Mouse (Mus musculus) limb, embryonic 12.5 days (tissue): ENCODE data around the gene Ly86. TPM values are rescaled to one million over a fixed set of nuclear protein-coding genes. Genes with fewer than 3 reads are reported as not detected.

Experiments used
- ATAC-seq: fragments of 200-750 bp; cut with Nextera tagmentation; 2 replicates; pipeline ENCODE4 v1.8.0; 2017; ENCODE audit warnings: low read depth, moderate TSS enrichment; ENCODE audit not compliant: insufficient number of reproducible peaks, insufficient read depth, low FRiP score, low TSS enrichment
- H3K27ac ChIP-seq: fragments of 300-500 bp; sonication (generic); 2 replicates; pipeline ENCODE4 v1.5.1; 2016; ENCODE audit warnings: mild to moderate bottlenecking, moderate library complexity
- H3K27me3 ChIP-seq: fragments of 300-500 bp; sonication (generic); 2 replicates; pipeline ENCODE4 v1.6.1; 2016; ENCODE audit warnings: mild to moderate bottlenecking, moderate library complexity
- H3K36me3 ChIP-seq: fragments of 300-500 bp; sonication (generic); 2 replicates; pipeline ENCODE4 v1.6.1; 2016; ENCODE audit warnings: mild to moderate bottlenecking, moderate library complexity
- H3K4me1 ChIP-seq: fragments of 300-500 bp; sonication (generic); replicated peaks from 2 replicates; pipeline ENCODE4 v1.6.1; 2016
- H3K4me2 ChIP-seq: fragments of 300-500 bp; sonication (generic); 2 replicates; pipeline ENCODE4 v1.6.1; 2016; ENCODE audit warnings: mild to moderate bottlenecking, moderate library complexity
- H3K4me3 ChIP-seq: fragments of 300-500 bp; sonication (generic); replicated peaks from 2 replicates; pipeline ENCODE4 v1.5.1; 2016; ENCODE audit warnings: mild to moderate bottlenecking
- H3K9ac ChIP-seq: fragments of 300-500 bp; sonication (generic); replicated peaks from 2 replicates; pipeline ENCODE4 v1.6.1; 2016; ENCODE audit warnings: mild to moderate bottlenecking, moderate library complexity
- H3K9me3 ChIP-seq: fragments of 300-500 bp; sonication (generic); 2 replicates; pipeline ENCODE4 v1.6.1; 2016; ENCODE audit warnings: mild to moderate bottlenecking, moderate library complexity
- WGBS: fragments of 180-500 bp; shearing (Covaris S2); methylation state at CpG from one replicate; pipeline ENCODE4 v1.1.7; 2016; 5-methylcytosine and 5-hydroxymethylcytosine counted together
- polyA plus RNA-seq: library from polyadenylated mRNA; unstranded; fragments of >200 nt; fragmentation: Nextera tagmentation; extraction: Ambion mirVana; gene quantifications from 2 replicates; pipeline ENCODE4 v1.2.1, GENCODE M21; 2016

Ly86 gene
- polyA plus RNA-seq, 1 experiment from 2014 or later = 4.2 TPM

DNA sequence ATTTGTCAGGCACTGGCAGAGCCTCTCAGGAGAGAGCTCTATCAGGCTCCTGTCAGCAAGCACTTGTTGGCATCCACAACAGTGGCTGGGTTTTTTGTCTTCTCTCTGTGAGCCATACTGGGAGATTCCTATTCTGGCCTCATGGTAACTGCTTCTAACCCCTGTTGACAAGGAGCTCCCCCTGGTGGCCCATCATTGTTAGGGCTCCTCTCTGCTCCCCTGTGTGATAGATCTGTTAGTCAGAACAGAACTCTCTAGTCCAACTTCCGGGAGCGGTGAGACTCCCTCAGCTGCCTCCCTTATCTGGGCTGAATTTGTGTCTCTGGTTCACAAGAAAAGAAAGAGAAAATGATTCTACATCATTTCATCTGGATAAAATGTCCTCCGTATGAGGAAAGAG is 19.5 kb upstream of the Ly86 start:
- 95% methylated on average over 3 of the region's 3 CpGs for WGBS
- no peaks in the 10 kb centered on the region for H3K9me3 ChIP-seq
- no peak overlapping the region for H3K27ac ChIP-seq
- no peak for ATAC-seq
- H3K27me3 ChIP-seq = no peaks in the 10 kb centered on the region
- H3K9ac ChIP-seq = no peak overlapping the region
- no peaks in the 10 kb centered on the region for H3K36me3 ChIP-seq
- no peak overlapping the region for H3K4me2 ChIP-seq
- no peak overlapping the region for H3K4me3 ChIP-seq
- 0 out of 2 replicates have a peak, but pooled peaks cover 4% of the 10 kb centered on the region for H3K4me1 ChIP-seq

DNA sequence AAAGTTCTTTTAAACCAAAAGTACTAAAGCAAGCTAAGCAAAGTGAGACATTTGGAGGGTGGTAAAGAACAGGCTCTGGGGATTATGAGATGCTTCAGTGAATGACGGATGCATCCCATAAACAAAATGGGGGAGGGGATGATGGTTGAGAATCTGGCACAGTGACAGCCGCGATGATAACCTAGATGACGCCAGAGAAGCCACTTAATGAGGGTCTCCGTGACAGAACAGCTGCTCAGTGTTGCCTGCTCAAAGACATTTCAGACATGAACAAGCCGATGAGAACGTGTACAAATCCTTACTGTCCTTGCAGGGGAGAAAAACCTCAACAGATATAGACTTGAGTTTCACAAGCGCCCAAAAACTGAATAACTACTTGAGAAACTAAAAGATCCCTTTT is 15.3 kb upstream of the Ly86 start:
- Histone ChIP-seq H3K9me3 (no peaks in the 10 kb centered on the region), H3K4me3 (no peak overlapping the region), H3K9ac (no peak overlapping the region), H3K4me1 (no peaks in the 10 kb centered on the region), H3K27ac (no peak overlapping the region), H3K27me3 (no peaks in the 10 kb centered on the region), H3K36me3 (no peaks in the 10 kb centered on the region), H3K4me2 (no peak overlapping the region)
- ATAC-seq = no peak
- 81% methylated on average over 8 of the region's 8 CpGs for WGBS

DNA sequence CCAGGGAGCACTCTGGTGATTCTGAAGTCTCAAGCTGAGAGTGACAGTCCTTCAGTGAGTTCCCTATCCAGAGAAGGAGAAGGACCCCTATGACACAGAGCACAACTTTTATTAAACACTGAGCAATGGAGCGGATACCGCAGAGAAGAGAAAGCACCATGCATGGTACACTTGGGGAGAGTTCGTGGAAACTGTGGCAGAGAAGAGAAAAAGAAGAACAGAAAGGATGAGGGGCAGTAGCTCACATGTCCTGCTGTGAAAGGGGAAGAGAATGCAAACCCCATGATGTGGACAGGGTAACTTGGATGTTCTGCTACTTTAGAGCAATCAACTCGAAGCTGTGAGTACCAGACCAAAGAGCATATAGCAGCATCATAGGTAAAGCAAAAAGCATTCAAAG is 14.0 kb upstream of the Ly86 start:
- Histone ChIP-seq H3K4me3 (no peak overlapping the region), H3K9ac (no peak overlapping the region), H3K27me3 (no peaks in the 10 kb centered on the region), H3K4me2 (no peak overlapping the region), H3K9me3 (no peaks in the 10 kb centered on the region), H3K27ac (no peak overlapping the region), H3K36me3 (no peaks in the 10 kb centered on the region), H3K4me1 (no peaks in the 10 kb centered on the region)
- 85% methylated on average over 4 of the region's 4 CpGs for WGBS
- no peak for ATAC-seq

DNA sequence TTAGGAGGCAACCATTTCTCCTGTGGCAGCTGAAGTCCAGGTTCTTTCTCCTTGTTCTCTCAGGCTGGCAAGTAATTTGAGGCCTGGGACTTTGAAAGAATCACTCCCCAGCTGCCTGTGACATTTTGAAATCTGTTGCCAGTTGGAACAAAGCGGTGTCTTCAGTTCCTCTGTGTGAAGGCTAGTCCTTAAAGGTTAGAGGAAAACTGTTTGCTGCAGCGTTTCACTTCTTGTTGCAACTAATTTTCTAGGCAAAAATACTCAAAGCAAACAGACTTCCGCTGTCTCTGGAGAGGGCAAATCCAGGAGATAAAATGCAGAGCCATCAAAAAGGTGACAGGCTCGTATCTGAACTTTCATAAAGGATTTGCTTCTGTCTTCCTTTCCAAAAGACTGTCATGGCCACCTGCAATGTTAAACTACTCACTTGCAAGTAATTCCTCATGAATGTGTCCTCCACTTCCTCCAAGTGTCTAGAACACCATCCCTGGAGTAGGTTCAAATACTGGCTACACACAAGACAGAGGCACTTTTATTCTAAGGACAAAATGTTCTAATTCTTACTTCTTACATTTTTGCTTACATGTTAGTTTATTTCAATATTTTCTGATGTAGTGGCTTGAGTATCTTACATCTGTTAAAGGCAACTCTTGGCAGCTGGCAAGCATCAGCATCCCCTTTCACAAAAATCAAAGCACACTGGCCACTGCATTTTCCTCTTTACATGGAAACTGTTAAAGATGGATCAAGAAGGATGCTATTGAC is 12.0 kb upstream of the Ly86 start:
- H3K4me2 ChIP-seq = no peak overlapping the region
- 85% methylated on average over 4 of the region's 4 CpGs for WGBS
- H3K27ac ChIP-seq = no peak overlapping the region
- H3K9me3 ChIP-seq = no peaks in the 10 kb centered on the region
- H3K4me3 ChIP-seq = no peak overlapping the region
- no peaks in the 10 kb centered on the region for H3K27me3 ChIP-seq
- H3K4me1 ChIP-seq = no peaks in the 10 kb centered on the region
- no peaks in the 10 kb centered on the region for H3K36me3 ChIP-seq
- ATAC-seq = no peak
- no peak overlapping the region for H3K9ac ChIP-seq

DNA sequence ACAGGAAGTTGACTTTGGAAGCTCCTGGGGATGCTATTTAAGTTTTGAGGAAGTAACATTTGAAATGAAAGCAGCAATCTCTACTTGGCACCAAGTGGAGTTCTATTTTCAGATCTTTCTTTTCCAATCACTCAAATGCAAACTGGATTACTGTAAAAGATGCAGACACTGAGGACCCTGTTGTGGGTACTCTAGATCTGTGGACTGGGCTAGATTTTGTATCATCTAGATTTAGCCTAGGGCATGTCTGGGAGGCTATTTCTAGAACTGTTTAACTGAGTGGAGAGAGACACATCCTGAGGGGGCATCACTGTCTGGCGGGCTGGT is 11.5 kb upstream of the Ly86 start:
- no peaks in the 10 kb centered on the region for H3K36me3 ChIP-seq
- ATAC-seq = no peak
- no peaks in the 10 kb centered on the region for H3K9me3 ChIP-seq
- H3K4me1 ChIP-seq = no peaks in the 10 kb centered on the region
- no peak overlapping the region for H3K4me2 ChIP-seq
- H3K4me3 ChIP-seq = no peak overlapping the region
- H3K27me3 ChIP-seq = no peaks in the 10 kb centered on the region
- no peak overlapping the region for H3K9ac ChIP-seq
- no peak overlapping the region for H3K27ac ChIP-seq
- WGBS = 95% methylated on average over 1 of the region's 1 CpGs

DNA sequence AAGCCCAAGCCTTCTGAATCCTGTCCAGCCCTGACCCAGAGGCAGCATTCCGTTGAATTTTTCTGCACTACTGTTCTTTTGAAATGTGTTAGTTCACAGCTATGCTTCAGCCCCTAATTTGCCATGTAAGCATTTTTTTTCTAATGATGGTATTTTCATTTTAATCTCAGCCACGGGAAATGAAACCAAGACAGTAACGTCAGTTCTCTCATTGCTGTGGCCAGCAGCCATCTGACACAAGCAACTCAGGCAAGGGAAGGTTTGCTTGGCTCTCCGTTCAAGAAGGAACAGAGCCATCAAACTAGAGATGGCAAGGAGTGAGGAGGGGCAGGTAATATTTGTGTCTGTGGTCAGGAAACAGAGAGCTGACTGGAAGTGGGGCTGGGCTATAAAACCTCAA is 7.7 kb upstream of the Ly86 start:
- no peaks in the 10 kb centered on the region for H3K36me3 ChIP-seq
- H3K4me3 ChIP-seq = no peak overlapping the region
- H3K9ac ChIP-seq = no peak overlapping the region
- H3K27ac ChIP-seq = no peak overlapping the region
- H3K4me2 ChIP-seq = no peak overlapping the region
- WGBS = 83% methylated on average over 4 of the region's 4 CpGs
- no peaks in the 10 kb centered on the region for H3K4me1 ChIP-seq
- no peak for ATAC-seq
- H3K27me3 ChIP-seq = no peaks in the 10 kb centered on the region
- H3K9me3 ChIP-seq = no peaks in the 10 kb centered on the region

DNA sequence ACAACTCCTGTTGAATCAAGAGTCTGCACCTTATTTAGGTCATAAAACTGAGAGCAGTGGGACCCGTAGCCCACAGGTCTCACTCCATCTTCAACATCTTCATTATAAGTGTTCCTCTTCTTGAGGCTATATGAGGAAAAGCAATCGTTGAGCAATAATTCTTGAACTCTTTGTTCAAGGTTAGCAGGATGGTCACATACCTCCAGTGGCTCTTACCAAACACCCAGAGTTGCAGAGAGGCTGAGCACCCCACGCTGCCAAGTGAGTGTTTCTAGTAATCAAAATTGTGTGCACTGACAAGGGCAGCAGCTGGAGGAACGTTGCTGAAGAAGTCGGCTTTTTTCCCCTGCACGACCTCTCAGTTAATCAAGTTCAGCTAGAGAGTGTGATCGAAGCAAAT is 7.1 kb upstream of the Ly86 start:
- Histone ChIP-seq H3K9ac (no peak overlapping the region), H3K27ac (no peak overlapping the region), H3K9me3 (no peaks in the 10 kb centered on the region), H3K4me3 (no peak overlapping the region), H3K4me2 (no peak overlapping the region), H3K36me3 (no peaks in the 10 kb centered on the region), H3K4me1 (no peaks in the 10 kb centered on the region), H3K27me3 (no peaks in the 10 kb centered on the region)
- ATAC-seq = no peak
- 81% methylated on average over 7 of the region's 7 CpGs for WGBS

DNA sequence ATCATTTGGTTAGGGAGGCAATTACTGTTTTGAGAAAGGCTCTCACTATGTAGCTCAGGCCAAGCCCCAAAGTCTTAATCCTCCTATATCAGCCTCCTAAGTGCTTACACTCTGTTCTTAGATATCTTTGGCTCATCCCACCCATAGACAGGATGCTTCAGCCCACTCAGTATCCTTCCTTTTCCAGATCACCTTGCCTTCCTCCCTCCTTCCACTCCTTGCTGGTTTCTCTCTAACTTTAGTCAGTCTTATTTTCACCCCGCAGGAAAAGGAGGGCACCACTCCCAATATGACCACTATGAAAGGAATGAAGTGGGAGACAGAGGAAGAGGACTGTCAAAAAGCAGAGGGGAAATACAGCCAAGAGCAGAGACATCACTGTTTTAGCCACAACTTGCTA is 2.2 kb upstream of the Ly86 start:
- 93% methylated on average over 1 of the region's 1 CpGs for WGBS

DNA sequence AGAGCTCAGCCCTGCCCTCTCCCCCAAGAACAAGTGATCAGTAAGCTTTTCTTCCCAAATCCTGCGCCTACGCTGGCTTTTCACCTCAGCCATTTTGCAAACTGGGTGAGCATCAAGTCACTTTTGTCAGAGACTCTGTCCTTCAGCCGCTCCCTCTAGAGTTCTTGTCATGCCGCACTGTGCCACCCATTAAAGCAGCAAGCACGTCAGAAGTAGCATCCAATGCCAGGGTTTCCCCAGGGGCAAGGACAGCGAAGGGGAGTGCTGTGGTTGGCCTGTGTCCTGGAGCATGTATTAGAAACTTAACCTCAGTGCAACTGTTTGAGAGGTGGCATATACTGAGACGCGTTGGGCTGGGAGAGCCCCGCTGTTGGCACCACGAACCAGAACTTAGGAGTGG is 815 bp downstream of the Ly86 start:
- Histone ChIP-seq H3K4me3 (no peak overlapping the region), H3K27me3 (no peaks in the 10 kb centered on the region), H3K9me3 (no peaks in the 10 kb centered on the region), H3K4me2 (no peak overlapping the region), H3K27ac (no peak overlapping the region), H3K4me1 (peaks cover 9% of the 10 kb centered on the region; the same call in 1 of the 2 replicates), H3K36me3 (no peaks in the 10 kb centered on the region), H3K9ac (no peak overlapping the region)
- WGBS = 90% methylated on average over 10 of the region's 10 CpGs
- no peak for ATAC-seq

More for the DNA sequence above, 2.2 kb upstream of the Ly86 start:
- Histone ChIP-seq H3K27ac (no peak overlapping the region), H3K4me3 (no peak overlapping the region), H3K27me3 (no peaks in the 10 kb centered on the region), H3K4me2 (no peak overlapping the region), H3K36me3 (no peaks in the 10 kb centered on the region), H3K9me3 (no peaks in the 10 kb centered on the region), H3K9ac (no peak overlapping the region), H3K4me1 (peaks cover 9% of the 10 kb centered on the region; the same call in 1 of the 2 replicates)
- ATAC-seq = no peak

DNA sequence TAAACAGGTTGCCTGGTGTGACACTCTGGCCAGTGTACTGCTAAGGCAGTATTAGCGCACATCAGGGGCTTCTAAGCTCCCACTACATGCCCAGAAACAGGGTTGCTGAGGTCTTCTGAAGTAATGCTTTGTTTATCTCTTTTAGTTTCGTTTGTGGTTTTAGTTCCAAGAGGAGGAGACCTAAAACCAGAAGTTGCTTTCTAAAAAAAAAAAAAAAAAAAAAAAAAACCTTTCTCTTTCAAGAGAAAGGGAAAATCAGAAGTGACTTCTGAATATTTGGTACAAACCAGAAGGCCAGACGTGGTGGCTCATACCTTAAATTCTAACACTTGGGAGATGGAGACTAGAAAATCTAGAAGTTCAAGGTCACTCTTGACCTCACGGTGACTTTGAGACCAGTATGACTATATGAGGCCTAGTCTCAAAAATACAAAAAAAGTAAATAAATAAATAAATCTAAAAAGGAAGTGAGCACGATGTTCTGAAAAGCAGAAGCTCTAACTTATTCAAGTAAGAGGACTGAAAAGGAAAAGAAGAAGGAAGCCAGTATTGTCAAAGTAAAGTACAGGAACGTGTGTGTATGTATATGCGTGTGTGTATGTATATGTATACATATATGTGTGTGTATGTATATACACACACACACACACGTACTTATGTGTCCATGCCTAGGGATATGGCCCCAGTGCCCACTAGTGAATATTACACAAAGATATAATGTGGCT is 3.0 kb downstream of the Ly86 start:
- H3K9me3 ChIP-seq = no peaks in the 10 kb centered on the region
- H3K36me3 ChIP-seq = no peaks in the 10 kb centered on the region
- no peak for ATAC-seq
- no peak overlapping the region for H3K4me3 ChIP-seq
- H3K27ac ChIP-seq = no peak overlapping the region
- no peak overlapping the region for H3K9ac ChIP-seq
- H3K4me2 ChIP-seq = no peak overlapping the region
- WGBS = 84% methylated on average over 8 of the region's 8 CpGs
- H3K4me1 ChIP-seq = peaks cover 9% of the 10 kb centered on the region; the same call in 1 of the 2 replicates
- no peaks in the 10 kb centered on the region for H3K27me3 ChIP-seq

DNA sequence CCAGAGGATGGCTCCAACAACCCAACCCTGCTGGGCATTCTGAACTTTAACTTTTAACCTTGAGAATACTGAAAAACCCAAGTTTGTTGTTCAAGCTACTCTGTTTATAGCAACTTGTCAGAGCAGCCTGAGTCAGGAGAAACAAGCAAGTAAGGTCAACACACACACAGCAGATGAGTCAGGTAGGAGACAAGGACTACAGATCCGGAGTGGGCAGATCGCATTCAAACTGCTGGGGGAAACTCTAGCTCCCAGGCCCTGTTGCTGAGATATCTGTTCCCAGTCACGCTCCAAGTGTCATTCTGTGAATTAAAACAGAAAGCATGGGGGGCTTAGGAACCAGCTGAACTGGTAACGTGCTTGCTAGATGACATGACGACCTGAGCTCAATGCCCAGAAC is 4.0 kb downstream of the Ly86 start:
- no peak overlapping the region for H3K9ac ChIP-seq
- no peaks in the 10 kb centered on the region for H3K36me3 ChIP-seq
- no peak for ATAC-seq
- no peak overlapping the region for H3K4me2 ChIP-seq
- H3K9me3 ChIP-seq = no peaks in the 10 kb centered on the region
- no peaks in the 10 kb centered on the region for H3K27me3 ChIP-seq
- no peak overlapping the region for H3K4me3 ChIP-seq
- no peak overlapping the region for H3K27ac ChIP-seq
- WGBS = 81% methylated on average over 5 of the region's 5 CpGs
- H3K4me1 ChIP-seq = peaks cover 9% of the 10 kb centered on the region; the same call in 1 of the 2 replicates

DNA sequence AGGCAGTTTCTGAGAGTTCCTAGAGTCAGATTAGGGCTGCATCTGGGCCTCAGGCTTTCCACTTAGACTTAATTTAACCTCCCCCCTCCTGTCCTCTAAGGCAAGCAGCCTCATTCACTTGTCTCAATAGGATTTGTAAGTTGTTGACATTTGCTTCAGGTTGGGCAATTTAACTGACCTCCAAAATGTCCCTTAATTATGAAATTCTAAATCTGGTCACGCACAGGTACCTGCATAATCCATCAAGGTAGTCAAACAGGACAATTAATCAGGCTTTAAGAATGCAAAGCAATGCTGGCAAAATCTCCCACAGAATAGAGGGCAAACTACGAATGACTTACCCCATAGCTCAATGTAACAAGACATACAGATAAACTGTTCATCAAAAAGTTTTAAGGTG is 8.0 kb downstream of the Ly86 start:
- no peak overlapping the region for H3K4me3 ChIP-seq
- no peak overlapping the region for H3K4me2 ChIP-seq
- H3K9ac ChIP-seq = no peak overlapping the region
- no peaks in the 10 kb centered on the region for H3K27me3 ChIP-seq
- ATAC-seq = no peak
- no peaks in the 10 kb centered on the region for H3K9me3 ChIP-seq
- H3K27ac ChIP-seq = no peak overlapping the region
- H3K4me1 ChIP-seq = no peaks in the 10 kb centered on the region
- no peaks in the 10 kb centered on the region for H3K36me3 ChIP-seq
- WGBS = 80% methylated on average over 2 of the region's 2 CpGs
